Mouse (Mus musculus): ENCODE measurements around the gene Zfp36l1.

Gene Zfp36l1

GRCm38 (mm10) chr12:80130558-80131358 is 17.9 kb upstream of the Zfp36l1 start:
- peak; percentile 94 for DNase-seq

DNA sequence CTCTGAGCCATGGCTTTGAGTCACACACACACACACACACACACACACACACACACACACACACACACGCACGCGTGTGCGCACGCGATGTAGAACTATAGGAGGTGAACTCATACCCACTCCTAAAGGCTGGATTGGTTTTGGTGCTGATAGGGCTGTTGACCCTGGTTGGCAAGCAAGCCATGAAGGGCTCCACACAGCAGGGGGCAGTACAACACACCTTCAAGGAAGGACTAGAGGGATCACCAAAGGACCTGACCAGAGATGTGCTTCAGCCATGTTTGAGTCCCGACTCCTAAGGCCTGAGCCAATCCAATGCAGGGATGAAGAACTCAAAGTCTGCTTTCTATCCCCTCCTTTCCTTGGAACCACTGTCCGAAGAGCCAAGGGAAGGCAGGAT is 16.7 kb upstream of the Zfp36l1 start:
- no peak for DNase-seq

DNA sequence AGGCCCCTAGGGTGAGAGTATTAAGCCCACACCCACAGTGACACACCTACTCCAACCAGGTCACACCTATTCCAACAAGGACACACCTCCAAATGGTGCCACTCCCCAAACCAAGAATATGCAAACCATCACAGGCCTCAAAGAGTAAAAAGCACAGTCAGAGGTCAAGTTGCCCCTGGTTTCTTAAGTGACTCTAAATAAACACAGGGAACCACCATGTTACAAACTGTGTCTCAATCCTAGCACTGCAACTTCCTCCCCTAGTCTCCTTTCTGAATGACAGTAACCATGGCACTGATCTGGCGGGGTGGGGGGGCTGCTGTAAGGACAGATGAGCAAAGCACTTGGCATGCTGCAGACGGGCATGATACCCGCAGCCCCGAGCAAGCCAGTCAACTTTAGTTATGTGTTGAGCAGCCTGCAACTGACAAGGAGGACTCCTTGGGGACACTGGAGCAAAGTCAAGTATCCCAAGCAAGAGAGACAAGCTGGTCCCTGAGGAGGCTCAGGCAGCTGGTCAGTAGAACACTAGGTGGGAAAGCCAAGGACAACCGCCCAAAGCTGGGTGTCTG is 14.5 kb upstream of the Zfp36l1 start:
- DNase-seq = no peak

- DNase-seq = no peak
These were observed 12.5 kb upstream of the Zfp36l1 start for GRCm38 (mm10) chr12:80125316-80125715.

GRCm38 (mm10) chr12:80124756-80125155 is 11.9 kb upstream of the Zfp36l1 start:
- no peak for DNase-seq

DNA sequence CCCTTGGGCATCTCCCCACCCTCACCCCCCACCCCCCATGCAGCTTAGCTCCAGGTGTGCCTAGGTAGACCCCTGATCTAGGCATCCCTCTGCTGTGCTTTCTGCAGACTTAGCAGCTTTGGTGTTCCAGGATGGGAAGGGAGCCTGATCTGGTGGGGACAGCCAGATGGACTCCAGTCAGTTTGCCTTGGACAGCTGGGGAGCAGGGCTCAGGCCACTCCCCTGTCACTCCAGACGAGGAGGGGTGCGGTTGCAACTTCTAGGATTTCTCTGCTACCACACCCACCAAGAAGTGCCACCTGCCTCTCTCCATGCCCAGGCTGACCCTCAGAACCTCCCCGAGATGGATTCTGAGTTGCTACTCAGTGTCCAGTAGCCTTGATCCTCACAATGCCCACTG is 11.4 kb upstream of the Zfp36l1 start:
- no peak for DNase-seq

GRCm38 (mm10) chr12:80123227-80123803 is 10.5 kb upstream of the Zfp36l1 start:
- peak; percentile 94 for DNase-seq

GRCm38 (mm10) chr12:80121438-80121837 is 8.6 kb upstream of the Zfp36l1 start:
- DNase-seq = no peak

- DNase-seq = no peak
These were observed 5.8 kb upstream of the Zfp36l1 start for GRCm38 (mm10) chr12:80118588-80118987.

DNA sequence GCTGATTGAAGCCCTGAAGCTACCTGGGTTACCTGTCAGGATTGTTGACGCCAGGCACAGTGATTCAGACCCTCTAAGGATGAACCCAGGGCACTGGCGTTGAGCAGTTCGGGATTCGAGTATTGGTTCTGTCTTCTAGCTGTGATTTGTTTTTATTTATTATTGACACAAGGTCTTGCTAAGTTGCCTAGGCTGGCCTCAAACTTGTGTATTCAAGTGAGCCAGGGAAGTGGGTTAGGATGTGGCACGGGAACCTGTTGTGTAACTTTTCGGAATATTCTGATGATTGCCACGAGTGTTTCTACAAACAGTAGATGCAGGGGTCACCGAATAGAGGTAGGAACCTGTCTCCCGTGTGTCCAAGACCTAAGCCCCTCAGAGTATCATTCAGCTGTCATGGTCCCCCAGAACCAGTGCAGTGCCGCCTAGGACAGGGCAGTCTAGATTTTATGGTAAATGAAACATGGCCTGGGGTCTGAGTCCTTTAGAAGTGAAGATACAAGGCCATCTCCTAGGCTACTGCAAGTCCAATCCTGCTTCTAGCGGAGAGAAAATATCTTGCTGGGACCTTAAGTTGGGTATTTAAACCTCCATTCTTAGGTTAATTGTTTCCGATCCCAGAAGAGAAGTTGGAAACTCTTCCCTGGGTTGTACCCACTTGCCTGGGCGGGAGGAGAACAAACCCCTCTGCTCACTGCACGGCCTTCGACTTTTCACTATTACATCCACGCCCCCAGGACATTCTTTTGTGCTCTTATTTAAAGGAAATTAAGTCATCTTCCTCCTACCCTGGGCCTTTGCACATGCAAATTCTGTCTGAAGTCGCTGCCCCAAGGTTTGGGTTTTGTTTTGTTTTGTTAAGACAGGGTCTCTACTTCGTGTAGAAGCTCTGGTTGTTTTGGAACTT is 3.6 kb upstream of the Zfp36l1 start:
- DNase-seq = peak; percentile 94

DNA sequence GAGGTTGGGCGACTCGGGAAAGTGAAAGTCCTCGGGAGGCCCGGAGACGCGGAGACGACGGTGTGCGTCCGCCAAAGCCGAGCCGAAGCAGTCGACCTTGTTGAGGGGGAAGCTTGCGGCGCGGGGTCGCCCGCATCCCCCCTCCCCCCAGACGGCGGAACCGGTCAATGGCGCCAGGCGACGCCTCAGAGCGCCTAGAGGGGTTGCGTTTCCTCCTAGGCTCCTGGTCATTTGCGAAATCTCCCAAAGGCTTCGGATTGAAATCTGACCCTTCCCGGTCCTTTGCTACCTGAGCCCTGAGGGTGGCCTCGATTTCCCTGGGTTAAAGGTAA is 3.0 kb upstream of the Zfp36l1 start:
- no peak for DNase-seq

- peak; percentile 99 for DNase-seq
These were observed 2.5 kb upstream of the Zfp36l1 start for GRCm38 (mm10) chr12:80115142-80115862.

DNA sequence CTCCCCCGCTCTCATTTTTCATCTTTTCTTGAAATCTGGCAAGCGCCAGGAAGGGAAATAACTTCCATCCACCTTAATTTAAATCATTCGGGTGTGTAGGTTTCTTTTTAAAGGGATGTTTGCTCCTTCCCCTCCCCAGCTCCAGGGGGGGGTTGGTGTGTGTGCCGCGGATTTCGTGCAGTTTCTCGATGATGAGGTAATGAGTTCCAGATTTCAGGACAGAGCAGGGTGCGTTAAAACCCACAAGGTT is 2.0 kb upstream of the Zfp36l1 start:
- no peak for DNase-seq

DNA sequence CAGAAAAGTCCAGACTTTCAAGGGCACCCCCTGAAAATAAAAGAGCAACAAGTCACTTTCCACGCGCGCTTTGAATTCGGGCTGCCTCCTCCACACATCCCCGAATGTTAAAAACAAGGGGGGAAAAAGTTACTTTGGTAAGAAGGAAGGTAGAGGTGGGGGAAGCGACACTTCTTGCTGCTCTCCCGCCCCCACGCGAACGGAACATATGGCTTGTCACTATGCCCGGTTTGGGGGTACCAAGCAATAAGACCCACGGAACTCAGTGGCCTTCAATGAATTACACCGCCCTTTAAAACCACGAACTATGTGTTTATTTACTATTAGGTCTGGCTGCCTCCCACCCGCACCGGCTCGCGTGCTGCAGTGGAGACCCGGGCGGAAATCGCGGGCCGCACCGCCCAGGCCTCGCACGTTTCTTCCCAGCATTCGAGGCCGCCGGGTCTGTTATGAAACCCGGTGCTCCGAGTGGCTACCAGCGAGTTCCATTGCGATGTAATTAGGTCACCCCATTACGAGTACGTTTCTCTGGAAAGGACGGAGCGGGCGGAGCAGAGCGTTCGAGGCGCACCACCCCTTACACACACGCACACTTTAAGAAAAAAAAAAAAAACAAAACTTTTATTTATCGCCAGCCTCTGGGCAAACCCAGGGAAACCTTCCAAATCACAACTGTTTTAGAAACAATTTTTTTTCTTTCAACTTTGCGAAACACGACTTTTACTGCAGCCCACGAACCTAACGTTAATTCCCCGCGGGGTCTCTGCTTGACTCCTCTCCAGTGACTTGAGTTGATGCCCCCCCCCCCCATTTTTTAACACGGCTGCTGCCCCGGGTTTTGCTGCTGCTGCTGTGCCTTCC is 1.4 kb upstream of the Zfp36l1 start:
- DNase-seq = peak; percentile 99

DNA sequence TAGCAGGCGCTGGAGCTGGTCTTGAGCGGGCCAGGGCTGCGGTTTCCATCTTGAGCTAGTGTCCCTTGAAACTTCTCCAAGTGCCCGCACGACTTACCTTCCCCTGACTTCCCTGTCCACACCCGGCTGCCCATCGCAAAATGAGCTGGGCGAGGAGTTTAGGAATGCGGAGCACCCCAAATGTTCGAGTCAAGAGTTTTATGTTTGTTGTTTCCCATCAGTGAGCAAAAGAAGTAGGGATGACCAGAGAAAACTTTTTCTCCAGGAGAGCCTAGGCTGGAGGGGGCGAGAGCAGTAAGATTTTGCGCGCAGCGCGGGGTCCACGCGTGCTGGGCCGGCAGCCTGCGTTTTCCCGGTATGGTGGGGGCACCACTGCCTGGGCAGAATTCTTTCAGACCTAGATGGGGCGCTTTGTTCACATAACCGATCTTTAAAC is 791 bp upstream of the Zfp36l1 start:
- DNase-seq = peak; percentile 97

GRCm38 (mm10) chr12:80112071-80112660 is 647 bp downstream of the Zfp36l1 start:
- peak; percentile 95 for DNase-seq

DNA sequence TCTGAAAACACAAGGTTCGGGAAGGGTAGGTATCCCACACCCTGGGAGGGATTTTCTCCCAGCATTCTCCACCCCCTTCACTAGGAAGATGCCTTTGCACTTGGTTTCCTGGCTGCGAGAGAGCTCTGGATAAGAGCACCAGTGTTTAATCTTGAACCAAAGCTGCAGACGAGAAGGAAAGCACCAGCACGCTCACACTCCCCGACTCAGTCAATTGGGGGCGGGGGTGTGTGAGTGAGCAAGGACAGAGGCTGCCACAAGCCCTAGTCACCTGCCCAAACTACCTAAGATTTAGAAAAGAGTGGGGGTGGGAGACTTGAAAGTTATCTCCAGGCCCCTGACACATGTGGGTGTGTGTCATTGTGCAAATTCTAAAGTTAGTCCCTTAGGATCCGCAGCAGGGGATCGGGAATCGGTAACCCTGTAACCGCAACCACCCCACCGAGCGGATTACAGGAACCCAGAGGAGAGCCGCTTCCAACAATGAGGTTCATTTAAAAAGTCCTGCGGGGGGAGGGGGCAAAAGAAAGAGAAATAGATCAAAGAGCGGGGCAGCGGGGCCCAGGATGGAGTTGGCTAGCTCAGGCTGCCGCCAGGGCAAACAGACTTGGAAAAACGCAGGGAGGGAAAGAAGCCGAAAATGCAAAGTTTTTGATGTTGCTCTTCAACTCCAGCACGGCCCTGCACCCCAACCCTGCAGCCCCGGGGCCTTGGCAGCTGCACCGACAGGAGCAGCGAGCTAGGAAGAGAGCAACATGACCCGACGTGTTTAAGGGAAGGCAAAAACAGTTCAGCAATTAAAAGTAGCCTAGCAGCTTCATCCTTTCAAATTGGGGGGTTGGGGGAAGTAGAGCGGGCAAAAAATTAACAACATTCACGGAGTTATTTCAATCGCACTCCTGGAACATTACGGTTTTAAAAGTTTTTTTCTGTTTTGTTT is 1.4 kb downstream of the Zfp36l1 start:
- peak; percentile 97 for DNase-seq

DNA sequence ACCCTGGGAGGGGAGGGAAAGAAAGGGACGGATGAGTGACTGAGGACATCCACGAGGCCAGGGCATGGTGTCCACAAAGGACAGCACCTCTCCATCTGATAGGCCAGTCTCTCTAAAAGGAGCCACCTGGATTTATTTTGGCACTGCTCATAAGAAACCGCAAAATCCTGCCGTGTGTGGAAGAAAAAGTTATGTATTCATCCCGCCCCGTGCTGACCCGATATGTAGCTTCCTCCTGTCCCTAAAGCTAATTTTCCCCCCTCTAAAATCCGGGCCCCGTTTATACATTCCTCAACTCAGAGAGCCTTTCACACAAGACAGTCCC is 2.3 kb downstream of the Zfp36l1 start:
- DNase-seq = no peak

DNA sequence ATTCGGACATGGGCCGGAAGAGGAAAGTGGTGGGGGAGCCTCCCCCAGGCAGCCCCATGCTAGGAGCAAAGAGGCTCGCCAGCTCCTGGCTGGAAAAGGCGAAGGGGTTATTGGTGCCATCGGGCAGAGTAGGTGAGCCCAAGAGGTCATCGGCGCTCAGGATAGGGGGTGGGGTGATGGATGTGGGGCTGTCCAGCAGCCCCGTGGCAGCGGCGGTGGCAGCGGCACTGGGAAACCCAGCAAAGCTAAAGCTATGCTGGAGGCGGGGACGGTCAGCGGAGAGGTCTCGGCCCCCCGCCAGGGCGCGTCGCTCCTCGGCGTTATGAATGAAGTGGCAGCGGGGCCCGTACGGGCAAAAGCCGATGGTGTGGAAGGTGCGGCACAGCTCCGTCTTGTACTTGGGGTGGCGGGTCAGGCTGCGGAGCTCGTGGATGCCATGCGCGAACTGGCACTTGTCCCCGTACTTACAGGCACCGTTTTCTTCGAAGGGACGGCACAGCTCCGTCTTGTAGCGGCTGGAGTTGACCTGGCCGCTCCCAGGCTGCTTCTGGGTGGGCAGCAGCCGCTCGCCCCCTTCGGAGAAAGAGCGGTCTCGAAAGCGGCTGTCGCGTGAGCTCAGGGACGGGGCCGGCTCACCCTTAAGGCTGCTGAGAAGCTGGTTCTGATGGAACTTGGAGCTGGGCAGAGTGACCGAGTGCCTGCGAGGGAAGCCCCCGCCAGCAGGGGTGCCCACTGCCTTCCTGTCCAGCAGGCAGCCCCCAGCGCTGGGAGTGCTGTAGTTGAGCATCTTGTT is 2.9 kb downstream of the Zfp36l1 start:
- peak; percentile 98 for DNase-seq

Measured in heart, adult 11 months (tissue).